Mouse (Mus musculus): ENCODE results near the gene Hydin. TPM values are rescaled to one million over a fixed set of nuclear protein-coding genes. Genes with fewer than 3 reads are reported as not detected.

Hydin gene
- polyA plus RNA-seq, 1 experiment from 2014 or later: 0.55 TPM

DNA sequence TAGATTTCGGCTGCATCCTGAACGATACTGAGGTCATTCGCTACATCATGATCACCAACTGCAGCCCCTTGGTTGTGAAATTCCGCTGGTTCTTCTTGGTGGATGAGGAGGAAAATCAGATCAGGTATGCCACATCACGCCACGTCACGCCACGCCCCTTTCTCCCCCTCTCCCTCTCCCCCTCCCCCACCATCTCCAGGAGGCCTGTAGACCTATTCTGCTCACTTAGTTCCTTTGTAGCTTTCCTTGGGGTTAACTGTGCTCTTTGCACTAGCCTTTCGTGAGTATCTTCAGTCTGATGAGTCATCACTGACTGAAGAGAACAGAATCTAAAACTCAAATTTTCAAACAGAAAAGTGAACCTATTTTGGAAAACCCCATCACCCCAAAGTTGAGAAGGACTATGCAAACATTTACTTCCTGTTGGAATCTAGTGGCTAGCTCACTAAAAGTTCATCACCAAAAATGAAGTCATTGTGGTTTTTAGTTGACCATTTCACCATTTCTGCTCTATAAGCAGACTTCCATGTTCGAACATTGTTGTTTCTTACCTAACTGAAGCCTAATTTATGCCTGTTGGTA, 195.9 kb downstream of the Hydin start:
- no peak overlapping the region for H3K9ac ChIP-seq (replicated peaks)
- peaks cover 6% of the 10 kb centered on the region for H3K4me1 ChIP-seq
- no peaks in the 10 kb centered on the region for H3K36me3 ChIP-seq
- no peak overlapping the region for H3K4me2 ChIP-seq (replicated peaks)
- no peak overlapping the region for H3K4me3 ChIP-seq
- WGBS: 93% methylated on average over 10 of the region's 10 CpGs
- H3K27ac ChIP-seq (replicated peaks): no peak overlapping the region
- ATAC-seq (replicated peaks): no peak
- no peaks in the 10 kb centered on the region for H3K9me3 ChIP-seq
- no peaks in the 10 kb centered on the region for H3K27me3 ChIP-seq

- Histone ChIP-seq H3K4me2 (replicated peaks) (no peak overlapping the region), H3K9me3 (no peaks in the 10 kb centered on the region), H3K36me3 (no peaks in the 10 kb centered on the region), H3K4me1 (peaks cover 6% of the 10 kb centered on the region), H3K9ac (replicated peaks) (no peak overlapping the region), H3K27ac (replicated peaks) (no peak overlapping the region), H3K27me3 (no peaks in the 10 kb centered on the region), H3K4me3 (no peak overlapping the region)
- WGBS: 89% methylated on average over 10 of the region's 10 CpGs
- no peak for ATAC-seq (replicated peaks)
Measured at GRCm38 (mm10) chr8:110463773-110464460, 197.1 kb downstream of the Hydin start.

DNA sequence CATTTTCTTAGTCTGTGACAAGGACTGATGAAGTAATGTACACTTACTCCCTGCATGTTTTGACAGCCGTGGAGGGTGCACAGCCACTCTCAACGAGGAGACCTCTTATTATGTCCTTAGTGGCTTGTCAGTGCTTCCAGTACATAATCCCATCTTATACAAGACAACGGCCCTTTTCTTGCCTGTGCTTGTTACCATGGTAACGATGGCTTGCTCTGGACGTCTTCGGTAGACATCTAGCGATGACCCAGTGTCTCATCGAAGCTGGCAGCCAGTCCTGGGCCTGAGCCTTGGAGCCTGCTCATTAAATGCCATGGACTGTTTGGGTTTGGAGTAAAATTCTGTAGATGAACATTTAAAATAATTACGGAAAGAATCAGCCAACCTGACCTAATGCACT, 198.8 kb downstream of the Hydin start:
- Histone ChIP-seq H3K27me3 (no peaks in the 10 kb centered on the region), H3K4me3 (no peak overlapping the region), H3K9me3 (no peaks in the 10 kb centered on the region), H3K36me3 (no peaks in the 10 kb centered on the region), H3K4me2 (replicated peaks) (no peak overlapping the region), H3K27ac (replicated peaks) (no peak overlapping the region), H3K4me1 (peaks cover 6% of the 10 kb centered on the region), H3K9ac (replicated peaks) (no peak overlapping the region)
- WGBS: 28% methylated on average over 9 of the region's 9 CpGs
- ATAC-seq (replicated peaks): peak; percentile 57; the same call in 1 of the 2 replicates

- Histone ChIP-seq H3K27me3 (no peaks in the 10 kb centered on the region), H3K27ac (replicated peaks) (no peak overlapping the region), H3K4me2 (replicated peaks) (no peak overlapping the region), H3K4me1 (peaks cover 8% of the 10 kb centered on the region), H3K36me3 (no peaks in the 10 kb centered on the region), H3K9ac (replicated peaks) (no peak overlapping the region), H3K9me3 (no peaks in the 10 kb centered on the region), H3K4me3 (no peak overlapping the region)
- ATAC-seq (replicated peaks): no peak
- 63% methylated on average over 6 of the region's 6 CpGs for WGBS
Measured at GRCm38 (mm10) chr8:110477256-110477655, 210.5 kb downstream of the Hydin start.

- H3K27ac ChIP-seq (replicated peaks): no peak overlapping the region
- no peak overlapping the region for H3K9ac ChIP-seq (replicated peaks)
- no peak for ATAC-seq (replicated peaks)
- H3K27me3 ChIP-seq: no peaks in the 10 kb centered on the region
- no peak overlapping the region for H3K4me2 ChIP-seq (replicated peaks)
- no peak overlapping the region for H3K4me3 ChIP-seq
- 17% methylated on average over 6 of the region's 6 CpGs for WGBS
- H3K4me1 ChIP-seq: peaks cover 15% of the 10 kb centered on the region
- no peaks in the 10 kb centered on the region for H3K36me3 ChIP-seq
- H3K9me3 ChIP-seq: no peaks in the 10 kb centered on the region
Measured at GRCm38 (mm10) chr8:110478576-110478975, 211.8 kb downstream of the Hydin start.

DNA sequence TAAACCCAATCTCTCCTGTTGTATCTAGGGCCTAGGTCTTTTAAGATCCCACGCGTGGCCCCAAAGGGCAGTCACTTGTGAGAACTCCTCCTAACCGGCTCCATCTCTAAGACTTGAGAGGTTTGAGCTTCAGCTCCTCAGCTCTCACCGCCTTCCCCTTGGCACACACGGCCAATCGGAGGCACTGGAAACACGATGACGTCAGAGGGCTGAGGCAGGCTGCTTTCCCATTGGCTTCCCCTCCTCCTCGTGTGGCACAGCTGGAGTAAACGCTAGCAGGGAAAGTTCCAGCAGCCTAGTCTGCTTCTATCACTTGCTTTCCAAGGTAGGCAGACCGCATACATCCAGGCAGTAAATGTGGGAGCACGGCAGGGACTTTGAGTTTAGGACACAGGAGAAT, 212.6 kb downstream of the Hydin start:
- H3K27me3 ChIP-seq: no peaks in the 10 kb centered on the region
- no peak overlapping the region for H3K27ac ChIP-seq (replicated peaks)
- no peak for ATAC-seq (replicated peaks)
- no peaks in the 10 kb centered on the region for H3K36me3 ChIP-seq
- no peak overlapping the region for H3K4me2 ChIP-seq (replicated peaks)
- no peaks in the 10 kb centered on the region for H3K9me3 ChIP-seq
- no peak overlapping the region for H3K4me3 ChIP-seq
- H3K4me1 ChIP-seq: peaks cover 15% of the 10 kb centered on the region
- no peak overlapping the region for H3K9ac ChIP-seq (replicated peaks)
- WGBS: 81% methylated on average over 12 of the region's 12 CpGs

GRCm38 (mm10) chr8:110482275-110482674, 215.5 kb downstream of the Hydin start:
- no peak overlapping the region for H3K9ac ChIP-seq (replicated peaks)
- no peak for ATAC-seq (replicated peaks)
- H3K27me3 ChIP-seq: no peaks in the 10 kb centered on the region
- no peak overlapping the region for H3K4me2 ChIP-seq (replicated peaks)
- H3K4me1 ChIP-seq: peaks cover 13% of the 10 kb centered on the region
- no peak overlapping the region for H3K4me3 ChIP-seq
- no peak overlapping the region for H3K27ac ChIP-seq (replicated peaks)
- H3K9me3 ChIP-seq: no peaks in the 10 kb centered on the region
- WGBS: 8% methylated on average over 3 of the region's 3 CpGs
- H3K36me3 ChIP-seq: no peaks in the 10 kb centered on the region

- Histone ChIP-seq H3K27me3 (no peaks in the 10 kb centered on the region), H3K4me3 (no peak overlapping the region), H3K9me3 (no peaks in the 10 kb centered on the region), H3K4me1 (peaks cover 9% of the 10 kb centered on the region), H3K27ac (replicated peaks) (no peak overlapping the region), H3K36me3 (no peaks in the 10 kb centered on the region), H3K9ac (replicated peaks) (no peak overlapping the region), H3K4me2 (replicated peaks) (no peak overlapping the region)
- 96% methylated on average over 13 of the region's 13 CpGs for WGBS
- ATAC-seq (replicated peaks): no peak
Measured at GRCm38 (mm10) chr8:110485234-110485633, 218.5 kb downstream of the Hydin start.

DNA sequence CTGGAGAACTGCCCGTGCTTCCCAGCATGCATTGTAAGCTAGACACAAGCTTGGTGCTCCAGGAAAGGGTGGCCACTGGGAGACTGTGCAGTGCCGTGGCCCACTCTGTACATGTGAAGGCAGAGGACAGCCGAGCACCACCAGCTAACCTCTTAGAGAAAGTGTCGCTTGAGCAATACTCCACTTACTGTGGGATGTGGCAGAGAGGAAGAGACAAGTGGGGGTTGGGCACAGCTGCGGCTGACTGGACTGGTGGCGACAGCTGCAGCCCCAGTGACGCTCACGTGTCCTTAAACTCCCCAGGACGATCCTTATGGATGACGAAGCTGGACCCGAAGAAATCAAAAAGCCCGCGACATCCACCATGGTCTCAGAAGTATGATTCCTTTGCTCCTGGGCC, 219.2 kb downstream of the Hydin start:
- no peak for ATAC-seq (replicated peaks)
- Histone ChIP-seq H3K9me3 (no peaks in the 10 kb centered on the region), H3K36me3 (no peaks in the 10 kb centered on the region), H3K27ac (replicated peaks) (no peak overlapping the region), H3K4me2 (replicated peaks) (no peak overlapping the region), H3K4me1 (peaks cover 9% of the 10 kb centered on the region), H3K9ac (replicated peaks) (no peak overlapping the region), H3K4me3 (no peak overlapping the region), H3K27me3 (no peaks in the 10 kb centered on the region)
- WGBS: 86% methylated on average over 13 of the region's 13 CpGs

DNA sequence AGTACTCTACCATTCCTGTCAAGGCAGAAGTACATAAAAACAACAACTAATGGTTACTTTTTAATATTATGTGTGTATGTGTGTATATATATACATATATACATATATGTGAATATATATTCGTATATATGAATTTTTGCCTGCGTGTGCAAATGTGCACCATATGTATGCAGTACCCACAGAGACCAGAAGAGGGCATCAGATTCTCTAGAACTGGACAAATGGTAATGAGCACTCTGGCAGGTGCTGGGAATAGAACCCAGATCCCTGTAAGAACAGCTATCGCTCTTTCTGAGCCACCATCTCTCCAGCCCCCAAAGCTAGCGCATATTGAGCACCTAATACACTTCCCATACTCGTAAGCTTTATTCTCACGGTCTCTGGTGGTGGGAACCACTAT, 220.9 kb downstream of the Hydin start:
- H3K9me3 ChIP-seq: no peaks in the 10 kb centered on the region
- H3K27me3 ChIP-seq: no peaks in the 10 kb centered on the region
- no peak overlapping the region for H3K4me2 ChIP-seq (replicated peaks)
- H3K27ac ChIP-seq (replicated peaks): no peak overlapping the region
- WGBS: 95% methylated on average over 6 of the region's 6 CpGs
- no peaks in the 10 kb centered on the region for H3K36me3 ChIP-seq
- no peak overlapping the region for H3K9ac ChIP-seq (replicated peaks)
- H3K4me1 ChIP-seq: peaks cover 3% of the 10 kb centered on the region; the same call in 1 of the 2 replicates
- no peak for ATAC-seq (replicated peaks)
- no peak overlapping the region for H3K4me3 ChIP-seq

GRCm38 (mm10) chr8:110489344-110489743, 222.6 kb downstream of the Hydin start:
- H3K36me3 ChIP-seq: no peaks in the 10 kb centered on the region
- no peak overlapping the region for H3K9ac ChIP-seq (replicated peaks)
- no peak overlapping the region for H3K4me2 ChIP-seq (replicated peaks)
- H3K27me3 ChIP-seq: no peaks in the 10 kb centered on the region
- H3K27ac ChIP-seq (replicated peaks): no peak overlapping the region
- H3K4me1 ChIP-seq: no peaks in the 10 kb centered on the region
- WGBS: 85% methylated on average over 4 of the region's 4 CpGs
- no peak overlapping the region for H3K4me3 ChIP-seq
- H3K9me3 ChIP-seq: no peaks in the 10 kb centered on the region
- no peak for ATAC-seq (replicated peaks)

DNA sequence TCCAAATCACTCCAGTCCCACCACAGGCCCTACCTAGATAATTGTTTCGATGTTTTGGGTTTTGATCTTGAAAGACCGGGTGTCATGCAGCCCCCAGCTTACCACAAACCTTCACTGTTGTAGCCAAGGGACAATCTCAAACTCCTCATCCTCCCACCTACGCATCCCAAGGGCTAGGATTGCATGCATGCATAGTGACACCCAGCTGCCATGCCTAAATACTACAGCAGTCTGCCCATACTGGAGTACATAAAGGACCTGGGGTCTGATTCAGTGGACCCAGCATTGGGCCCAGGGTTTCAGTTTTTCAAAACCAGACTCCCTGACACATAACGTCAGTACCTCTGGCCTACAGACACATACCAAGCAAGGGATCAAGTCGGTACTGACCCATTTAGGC, 224.3 kb downstream of the Hydin start:
- no peaks in the 10 kb centered on the region for H3K4me1 ChIP-seq
- 92% methylated on average over 5 of the region's 5 CpGs for WGBS
- H3K27me3 ChIP-seq: no peaks in the 10 kb centered on the region
- no peaks in the 10 kb centered on the region for H3K9me3 ChIP-seq
- H3K4me2 ChIP-seq (replicated peaks): no peak overlapping the region
- no peak overlapping the region for H3K9ac ChIP-seq (replicated peaks)
- H3K27ac ChIP-seq (replicated peaks): no peak overlapping the region
- ATAC-seq (replicated peaks): no peak
- no peak overlapping the region for H3K4me3 ChIP-seq
- H3K36me3 ChIP-seq: no peaks in the 10 kb centered on the region

- no peaks in the 10 kb centered on the region for H3K9me3 ChIP-seq
- no peaks in the 10 kb centered on the region for H3K27me3 ChIP-seq
- no peak overlapping the region for H3K4me2 ChIP-seq (replicated peaks)
- no peak overlapping the region for H3K4me3 ChIP-seq
- no peaks in the 10 kb centered on the region for H3K4me1 ChIP-seq
- WGBS: 83% methylated on average over 9 of the region's 9 CpGs
- no peaks in the 10 kb centered on the region for H3K36me3 ChIP-seq
- ATAC-seq (replicated peaks): no peak
- no peak overlapping the region for H3K9ac ChIP-seq (replicated peaks)
- no peak overlapping the region for H3K27ac ChIP-seq (replicated peaks)
Measured at GRCm38 (mm10) chr8:110496286-110496685, 229.5 kb downstream of the Hydin start.
